Mouse (Mus musculus): ENCODE measurements at regions not wholly inside any gene's neighbourhood (a gene's known extent, or its start where the extent isn't known, plus 50 kb on each side); places are given as distances from the start of the nearest gene placed in this dataset.

DNA sequence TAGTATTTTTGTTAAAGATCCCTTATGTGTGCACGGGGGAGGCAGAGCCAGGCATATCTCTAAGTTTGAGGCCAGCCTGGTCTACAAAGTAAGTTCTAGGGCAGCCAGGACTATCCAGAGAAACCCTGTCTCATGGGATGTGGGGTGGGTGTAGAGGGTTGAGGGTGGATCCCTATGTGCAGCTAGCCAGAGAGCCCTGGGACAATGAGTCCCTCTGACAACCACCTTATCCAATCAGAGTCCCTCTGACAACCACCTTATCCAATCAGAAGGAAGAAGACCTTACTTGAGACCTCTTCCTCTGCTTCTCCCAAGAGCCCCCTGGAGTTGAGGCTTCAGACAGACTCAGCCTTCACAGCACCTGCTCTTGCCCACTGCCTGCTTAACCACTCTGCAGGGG, 56.6 kb upstream of the Zmiz1 start:
- no peaks in the 10 kb centered on the region for H3K9me3 ChIP-seq (ENCODE audit: control insufficient read depth, low read length)
- no peak for DNase-seq (ENCODE audit: low spot score)
- H3K27ac ChIP-seq (ENCODE audit: low read depth, low read length) = no peak overlapping the region
- no peak overlapping the region for H3K4me2 ChIP-seq (replicated peaks; ENCODE audit: low read depth, low read length)
- WGBS = 84% methylated on average over 1 of the region's 1 CpGs
- no peaks in the 10 kb centered on the region for H3K36me3 ChIP-seq (ENCODE audit: control insufficient read depth, insufficient read depth, low read length)
- no peak for ATAC-seq (ENCODE audit: low FRiP score)
- H3K4me1 ChIP-seq (replicated peaks; ENCODE audit: control insufficient read depth, insufficient read depth, low read length) = peaks cover 15% of the 10 kb centered on the region
- H3K9ac ChIP-seq (ENCODE audit: low read depth, low read length) = no peak overlapping the region
- H3K27me3 ChIP-seq (ENCODE audit: control insufficient read depth, insufficient read depth, low read length) = peaks cover 3% of the 10 kb centered on the region
- no peak overlapping the region for H3K4me3 ChIP-seq (ENCODE audit: low read depth, low read length)

- ATAC-seq (ENCODE audit: low FRiP score) = no peak
- H3K4me2 ChIP-seq (replicated peaks; ENCODE audit: low read depth, low read length) = no peak overlapping the region
- no peak overlapping the region for H3K27ac ChIP-seq (ENCODE audit: low read depth, low read length)
- no peak for DNase-seq (ENCODE audit: low spot score)
- no peaks in the 10 kb centered on the region for H3K4me1 ChIP-seq (replicated peaks; ENCODE audit: control insufficient read depth, insufficient read depth, low read length)
- peaks cover under 1% of the 10 kb centered on the region for H3K27me3 ChIP-seq (ENCODE audit: control insufficient read depth, insufficient read depth, low read length)
- 81% methylated on average over 4 of the region's 4 CpGs for WGBS
- no peaks in the 10 kb centered on the region for H3K9me3 ChIP-seq (ENCODE audit: control insufficient read depth, low read length)
- no peaks in the 10 kb centered on the region for H3K36me3 ChIP-seq (ENCODE audit: control insufficient read depth, insufficient read depth, low read length)
- no peak overlapping the region for H3K4me3 ChIP-seq (ENCODE audit: low read depth, low read length)
- no peak overlapping the region for H3K9ac ChIP-seq (ENCODE audit: low read depth, low read length)
These were observed 53.8 kb upstream of the Zmiz1 start for GRCm38 (mm10) chr14:25405191-25405590.

- no peak overlapping the region for H3K4me3 ChIP-seq (ENCODE audit: low read depth, low read length)
- no peak overlapping the region for H3K9ac ChIP-seq (ENCODE audit: low read depth, low read length)
- H3K9me3 ChIP-seq (ENCODE audit: control insufficient read depth, low read length) = no peaks in the 10 kb centered on the region
- H3K27me3 ChIP-seq (ENCODE audit: control insufficient read depth, insufficient read depth, low read length) = no peaks in the 10 kb centered on the region; the same call in 1 of the 2 replicates
- ATAC-seq (ENCODE audit: low FRiP score) (no peak), DNase-seq (ENCODE audit: low spot score) (no peak)
- H3K4me2 ChIP-seq (replicated peaks; ENCODE audit: low read depth, low read length) = no peak overlapping the region
- 88% methylated on average over 3 of the region's 3 CpGs for WGBS
- H3K4me1 ChIP-seq (replicated peaks; ENCODE audit: control insufficient read depth, insufficient read depth, low read length) = no peaks in the 10 kb centered on the region
- H3K36me3 ChIP-seq (ENCODE audit: control insufficient read depth, insufficient read depth, low read length) = no peaks in the 10 kb centered on the region
- H3K27ac ChIP-seq (ENCODE audit: low read depth, low read length) = no peak overlapping the region
These were observed 52.9 kb upstream of the Zmiz1 start for GRCm38 (mm10) chr14:25406059-25406458.

- Histone ChIP-seq H3K9ac (ENCODE audit: low read depth, low read length) (no peak overlapping the region), H3K27ac (ENCODE audit: low read depth, low read length) (no peak overlapping the region), H3K36me3 (ENCODE audit: control insufficient read depth, insufficient read depth, low read length) (no peaks in the 10 kb centered on the region), H3K4me2 (replicated peaks; ENCODE audit: low read depth, low read length) (no peak overlapping the region), H3K9me3 (ENCODE audit: control insufficient read depth, low read length) (no peaks in the 10 kb centered on the region), H3K4me3 (ENCODE audit: low read depth, low read length) (no peak overlapping the region), H3K4me1 (replicated peaks; ENCODE audit: control insufficient read depth, insufficient read depth, low read length) (no peaks in the 10 kb centered on the region), H3K27me3 (ENCODE audit: control insufficient read depth, insufficient read depth, low read length) (no peaks in the 10 kb centered on the region; the same call in 1 of the 2 replicates)
- DNase-seq (ENCODE audit: low spot score) = no peak
- WGBS = 93% methylated on average over 6 of the region's 6 CpGs
- ATAC-seq (ENCODE audit: low FRiP score) = no peak
These were observed 52.4 kb upstream of the Zmiz1 start for GRCm38 (mm10) chr14:25406613-25407012.

GRCm38 (mm10) chr14:25407111-25407510, 51.9 kb upstream of the Zmiz1 start:
- ATAC-seq (ENCODE audit: low FRiP score) = no peak
- no peak overlapping the region for H3K27ac ChIP-seq (ENCODE audit: low read depth, low read length)
- H3K36me3 ChIP-seq (ENCODE audit: control insufficient read depth, insufficient read depth, low read length) = no peaks in the 10 kb centered on the region
- 71% methylated on average over 7 of the region's 7 CpGs for WGBS
- H3K9ac ChIP-seq (ENCODE audit: low read depth, low read length) = no peak overlapping the region
- no peak overlapping the region for H3K4me2 ChIP-seq (replicated peaks; ENCODE audit: low read depth, low read length)
- no peaks in the 10 kb centered on the region for H3K4me1 ChIP-seq (replicated peaks; ENCODE audit: control insufficient read depth, insufficient read depth, low read length)
- no peak for DNase-seq (ENCODE audit: low spot score)
- H3K27me3 ChIP-seq (ENCODE audit: control insufficient read depth, insufficient read depth, low read length) = no peaks in the 10 kb centered on the region; the same call in 1 of the 2 replicates
- H3K9me3 ChIP-seq (ENCODE audit: control insufficient read depth, low read length) = no peaks in the 10 kb centered on the region
- no peak overlapping the region for H3K4me3 ChIP-seq (ENCODE audit: low read depth, low read length)
